Mouse (Mus musculus) stomach, adult 2 months (tissue): Measurements from ENCODE around the gene Gm3043. TPM values are rescaled to one million over a fixed set of nuclear protein-coding genes. Genes with fewer than 3 reads are reported as not detected.

Experiments used
- polyA plus RNA-seq: library from polyadenylated mRNA; depleted of rRNA; stranded (reverse); fragments of >200 nt; gene quantifications from 2 replicates; pipeline ENCODE4 v1.2.3, GENCODE M21; 2012; rRNA removed

Gene Gm3043
- polyA plus RNA-seq: not detected in 2 replicates

DNA sequence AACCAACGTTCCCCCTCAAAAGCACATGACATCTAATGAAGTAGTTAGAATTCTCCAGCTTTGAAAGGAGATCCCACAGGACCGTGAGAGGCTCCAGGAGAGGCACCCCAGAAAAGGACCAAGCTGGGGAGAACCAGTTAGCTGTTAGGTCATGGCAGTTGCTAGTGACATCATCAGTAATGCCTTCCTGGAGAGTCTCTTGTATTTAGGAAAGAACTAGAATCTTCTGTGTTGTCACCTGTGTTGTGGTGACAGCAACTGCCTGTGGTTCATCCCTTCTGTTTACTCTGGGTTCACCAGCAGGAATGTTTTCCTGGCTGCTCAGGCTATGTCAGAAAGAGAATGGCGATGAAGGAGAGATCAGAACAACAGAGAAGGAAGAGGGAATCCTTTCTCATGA, at the start of gene Gm3043:
Gm3043 (plus strand) TSS at position 301 of the 400 bp plus-strand sequence.

DNA sequence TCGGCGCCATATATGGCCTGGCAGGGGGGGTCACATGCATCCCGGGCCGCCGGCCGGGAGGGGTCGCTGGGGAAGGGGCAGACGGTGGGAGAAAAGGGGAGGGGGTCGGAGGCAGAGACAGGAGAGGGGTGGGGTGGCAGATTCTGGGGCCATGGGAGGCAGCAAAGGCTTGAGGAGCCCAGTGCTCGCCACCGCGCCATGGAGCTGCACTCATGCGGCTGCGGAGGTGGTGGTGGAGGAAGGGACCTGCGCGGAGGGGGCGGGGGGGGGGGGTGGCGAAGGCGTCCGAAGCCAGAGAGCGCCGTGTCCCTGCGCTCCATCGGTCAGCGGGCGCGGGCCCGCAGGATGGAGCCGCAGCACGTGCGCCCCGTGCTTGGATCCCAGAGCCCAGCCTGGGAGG, 36.9 kb upstream of the Gm3043 start, which contains the start of gene Gm3020:
Gm3020 (plus strand) TSS at position 301 of the 400 bp plus-strand sequence.

Other genes with a start within 250 kb of the Gm3043 start
- gene Gm10408, start 239.4 kb upstream of the Gm3043 start, polyA plus RNA-seq: not detected in 2 replicates
- not detected in 2 replicates for gene Gm3012, start 54.3 kb upstream of the Gm3043 start, polyA plus RNA-seq
- gene Gm3020, start 36.8 kb upstream of the Gm3043 start, polyA plus RNA-seq: not detected in 2 replicates
- not detected in 2 replicates for gene Gm3002, start 121.3 kb downstream of the Gm3043 start, polyA plus RNA-seq
- not detected in 2 replicates for gene Gm3033, start 157.5 kb downstream of the Gm3043 start, polyA plus RNA-seq
- not detected in 2 replicates for gene Gm2916, start 195.4 kb downstream of the Gm3043 start, polyA plus RNA-seq
- gene Gm3029, start 243.0 kb downstream of the Gm3043 start, polyA plus RNA-seq: not detected in 2 replicates